Mouse (Mus musculus): ENCODE measurements at regions not wholly inside any gene's neighbourhood (a gene's known extent, or its start where the extent isn't known, plus 50 kb on each side); places are given as distances from the start of the nearest gene placed in this dataset.

GRCm38 (mm10) chr12:77696039-77696631 lies 458.2 kb downstream of the Fut8 start:
- 71% methylated on average over 8 of the region's 8 CpGs for WGBS
- Histone ChIP-seq H3K4me3 (ENCODE audit: control insufficient read depth in 1 of 2, insufficient read depth in 1 of 2, low read depth in 1 of 2, low read length in 2 of 2) (no peak overlapping the region), H3K9me3 (ENCODE audit: control insufficient read depth, low read length) (no peaks in the 10 kb centered on the region), H3K36me3 (ENCODE audit: control insufficient read depth, insufficient read depth, low read length) (no peaks in the 10 kb centered on the region), H3K9ac (ENCODE audit: low read length) (no peak overlapping the region), H3K27ac (replicated peaks in 1 of 2; ENCODE audit: control insufficient read depth in 1 of 2, insufficient read depth in 1 of 2, low read depth in 2 of 2, low read length in 2 of 2) (no peak overlapping the region), H3K4me2 (ENCODE audit: low read length) (no peak overlapping the region), H3K4me1 (ENCODE audit: control insufficient read depth in 2 of 2, insufficient read depth in 2 of 2, low read length in 2 of 2) (peaks cover 3 to 19% of the 10 kb centered on the region in 2 experiments; a peak in 3 of 4 replicates), H3K27me3 (ENCODE audit: control insufficient read depth, insufficient read depth, low read length) (no peaks in the 10 kb centered on the region)
- ATAC-seq (ENCODE audit: insufficient number of reproducible peaks, insufficient read depth, low FRiP score, low read depth): no peak

GRCm38 (mm10) chr12:77696662-77697061 lies 458.7 kb downstream of the Fut8 start:
- WGBS: 79% methylated on average over 4 of the region's 4 CpGs

DNA sequence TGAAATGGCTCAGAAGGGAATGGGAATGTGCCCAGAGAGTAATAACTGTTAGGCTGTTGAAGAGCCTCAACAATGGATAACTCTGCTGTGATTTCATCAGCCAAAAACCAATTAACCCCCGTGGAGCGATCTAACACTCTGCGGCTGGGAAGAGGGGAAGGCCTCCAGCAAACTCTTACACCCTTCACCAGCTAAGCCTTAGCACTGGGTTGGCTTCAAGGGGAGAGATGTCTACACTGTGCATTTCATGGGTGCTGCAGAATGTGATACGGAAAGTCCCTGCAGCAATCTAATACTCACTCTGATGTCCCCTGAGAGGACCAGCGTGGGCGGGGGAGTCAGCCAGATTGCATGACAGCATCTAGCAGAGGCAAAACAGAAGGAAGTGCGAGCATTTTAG lies 460.2 kb downstream of the Fut8 start:
- Histone ChIP-seq H3K4me1 (ENCODE audit: control insufficient read depth in 2 of 2, insufficient read depth in 2 of 2, low read length in 2 of 2) (peaks cover 3 to 14% of the 10 kb centered on the region in 2 experiments; a peak in 3 of 4 replicates), H3K9ac (ENCODE audit: low read length) (no peak overlapping the region), H3K4me3 (ENCODE audit: control insufficient read depth in 1 of 2, insufficient read depth in 1 of 2, low read depth in 1 of 2, low read length in 2 of 2) (no peak overlapping the region), H3K27ac (replicated peaks in 1 of 2; ENCODE audit: control insufficient read depth in 1 of 2, insufficient read depth in 1 of 2, low read depth in 2 of 2, low read length in 2 of 2) (no peak overlapping the region), H3K27me3 (ENCODE audit: control insufficient read depth, insufficient read depth, low read length) (no peaks in the 10 kb centered on the region), H3K4me2 (ENCODE audit: low read length) (no peak overlapping the region), H3K36me3 (ENCODE audit: control insufficient read depth, insufficient read depth, low read length) (no peaks in the 10 kb centered on the region), H3K9me3 (ENCODE audit: control insufficient read depth, low read length) (no peaks in the 10 kb centered on the region)
- ATAC-seq (ENCODE audit: insufficient number of reproducible peaks, insufficient read depth, low FRiP score, low read depth): no peak
- WGBS: 56% methylated on average over 7 of the region's 7 CpGs

More at GRCm38 (mm10) chr12:77696662-77697061, 458.7 kb downstream of the Fut8 start:
- Histone ChIP-seq H3K9me3 (ENCODE audit: control insufficient read depth, low read length) (no peaks in the 10 kb centered on the region), H3K27ac (replicated peaks in 1 of 2; ENCODE audit: control insufficient read depth in 1 of 2, insufficient read depth in 1 of 2, low read depth in 2 of 2, low read length in 2 of 2) (no peak overlapping the region), H3K4me3 (ENCODE audit: control insufficient read depth in 1 of 2, insufficient read depth in 1 of 2, low read depth in 1 of 2, low read length in 2 of 2) (no peak overlapping the region), H3K9ac (ENCODE audit: low read length) (no peak overlapping the region), H3K4me1 (ENCODE audit: control insufficient read depth in 2 of 2, insufficient read depth in 2 of 2, low read length in 2 of 2) (peaks cover 3 to 19% of the 10 kb centered on the region in 2 experiments; a peak in 3 of 4 replicates), H3K27me3 (ENCODE audit: control insufficient read depth, insufficient read depth, low read length) (no peaks in the 10 kb centered on the region), H3K36me3 (ENCODE audit: control insufficient read depth, insufficient read depth, low read length) (no peaks in the 10 kb centered on the region), H3K4me2 (ENCODE audit: low read length) (no peak overlapping the region)
- no peak for ATAC-seq (ENCODE audit: insufficient number of reproducible peaks, insufficient read depth, low FRiP score, low read depth)

GRCm38 (mm10) chr12:77699896-77700605 lies 462.1 kb downstream of the Fut8 start:
- H3K4me2 ChIP-seq (ENCODE audit: low read length): no peak overlapping the region
- peaks cover 0 to 3% of the 10 kb centered on the region in 2 experiments; a peak in 1 of 4 replicates for H3K4me1 ChIP-seq (ENCODE audit: control insufficient read depth in 2 of 2, insufficient read depth in 2 of 2, low read length in 2 of 2)
- no peak overlapping the region for H3K9ac ChIP-seq (ENCODE audit: low read length)
- ATAC-seq (ENCODE audit: insufficient number of reproducible peaks, insufficient read depth, low FRiP score, low read depth): no peak
- no peak overlapping the region for H3K27ac ChIP-seq (replicated peaks in 1 of 2; ENCODE audit: control insufficient read depth in 1 of 2, insufficient read depth in 1 of 2, low read depth in 2 of 2, low read length in 2 of 2)
- no peaks in the 10 kb centered on the region for H3K36me3 ChIP-seq (ENCODE audit: control insufficient read depth, insufficient read depth, low read length)
- WGBS: 46% methylated on average over 2 of the region's 2 CpGs
- no peaks in the 10 kb centered on the region for H3K27me3 ChIP-seq (ENCODE audit: control insufficient read depth, insufficient read depth, low read length)
- no peak overlapping the region for H3K4me3 ChIP-seq (ENCODE audit: control insufficient read depth in 1 of 2, insufficient read depth in 1 of 2, low read depth in 1 of 2, low read length in 2 of 2)
- no peaks in the 10 kb centered on the region for H3K9me3 ChIP-seq (ENCODE audit: control insufficient read depth, low read length)

DNA sequence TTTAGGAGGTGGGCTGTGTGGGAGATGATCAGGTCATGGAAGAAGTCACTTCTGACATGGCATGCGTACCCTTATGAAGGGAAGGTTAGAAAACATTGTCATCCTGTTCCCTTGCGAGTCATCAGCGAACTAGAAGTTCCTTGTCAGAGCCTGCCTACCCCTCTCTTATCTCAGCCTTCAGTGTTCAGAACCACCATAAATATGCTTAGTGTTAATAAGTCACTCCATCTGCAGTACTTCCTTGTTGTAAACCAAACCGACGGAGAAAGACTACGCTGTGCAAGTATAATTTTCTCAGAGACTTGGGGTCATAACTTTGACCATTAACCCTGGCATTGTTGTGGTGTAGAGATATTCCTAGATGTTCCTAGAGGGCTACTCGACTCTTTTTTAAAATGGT lies 477.6 kb downstream of the Fut8 start:
- no peaks in the 10 kb centered on the region for H3K9me3 ChIP-seq (ENCODE audit: control insufficient read depth, low read length)
- H3K4me1 ChIP-seq (ENCODE audit: control insufficient read depth in 2 of 2, insufficient read depth in 2 of 2, low read length in 2 of 2): no peaks in the 10 kb centered on the region
- H3K27me3 ChIP-seq (ENCODE audit: control insufficient read depth, insufficient read depth, low read length): no peaks in the 10 kb centered on the region
- no peak overlapping the region for H3K4me3 ChIP-seq (ENCODE audit: control insufficient read depth in 1 of 2, insufficient read depth in 1 of 2, low read depth in 1 of 2, low read length in 2 of 2)
- H3K36me3 ChIP-seq (ENCODE audit: control insufficient read depth, insufficient read depth, low read length): no peaks in the 10 kb centered on the region
- WGBS: 67% methylated on average over 7 of the region's 7 CpGs
- no peak overlapping the region for H3K4me2 ChIP-seq (ENCODE audit: low read length)
- no peak overlapping the region for H3K9ac ChIP-seq (ENCODE audit: low read length)
- H3K27ac ChIP-seq (replicated peaks in 1 of 2; ENCODE audit: control insufficient read depth in 1 of 2, insufficient read depth in 1 of 2, low read depth in 2 of 2, low read length in 2 of 2): no peak overlapping the region
- no peak for ATAC-seq (ENCODE audit: insufficient number of reproducible peaks, insufficient read depth, low FRiP score, low read depth)

- no peak overlapping the region for H3K9ac ChIP-seq (ENCODE audit: low read length)
- H3K4me2 ChIP-seq (ENCODE audit: low read length): no peak overlapping the region
- H3K9me3 ChIP-seq (ENCODE audit: control insufficient read depth, low read length): no peaks in the 10 kb centered on the region
- WGBS: 39% methylated on average over 2 of the region's 2 CpGs
- no peaks in the 10 kb centered on the region for H3K27me3 ChIP-seq (ENCODE audit: control insufficient read depth, insufficient read depth, low read length)
- H3K4me3 ChIP-seq (ENCODE audit: control insufficient read depth in 1 of 2, insufficient read depth in 1 of 2, low read depth in 1 of 2, low read length in 2 of 2): no peak overlapping the region
- no peak for ATAC-seq (ENCODE audit: insufficient number of reproducible peaks, insufficient read depth, low FRiP score, low read depth)
- no peaks in the 10 kb centered on the region for H3K4me1 ChIP-seq (ENCODE audit: control insufficient read depth in 2 of 2, insufficient read depth in 2 of 2, low read length in 2 of 2)
- H3K36me3 ChIP-seq (ENCODE audit: control insufficient read depth, insufficient read depth, low read length): no peaks in the 10 kb centered on the region
- no peak overlapping the region for H3K27ac ChIP-seq (replicated peaks in 1 of 2; ENCODE audit: control insufficient read depth in 1 of 2, insufficient read depth in 1 of 2, low read depth in 2 of 2, low read length in 2 of 2)
Measured at GRCm38 (mm10) chr12:77715979-77716378, 478.1 kb downstream of the Fut8 start.

- Histone ChIP-seq H3K9ac (ENCODE audit: low read length) (no peak overlapping the region), H3K4me3 (ENCODE audit: control insufficient read depth in 1 of 2, insufficient read depth in 1 of 2, low read depth in 1 of 2, low read length in 2 of 2) (no peak overlapping the region), H3K27me3 (ENCODE audit: control insufficient read depth, insufficient read depth, low read length) (no peaks in the 10 kb centered on the region), H3K4me1 (ENCODE audit: control insufficient read depth in 2 of 2, insufficient read depth in 2 of 2, low read length in 2 of 2) (no peaks in the 10 kb centered on the region), H3K36me3 (ENCODE audit: control insufficient read depth, insufficient read depth, low read length) (no peaks in the 10 kb centered on the region), H3K27ac (replicated peaks in 1 of 2; ENCODE audit: control insufficient read depth in 1 of 2, insufficient read depth in 1 of 2, low read depth in 2 of 2, low read length in 2 of 2) (no peak overlapping the region), H3K4me2 (ENCODE audit: low read length) (no peak overlapping the region), H3K9me3 (ENCODE audit: control insufficient read depth, low read length) (no peaks in the 10 kb centered on the region)
- ATAC-seq (ENCODE audit: insufficient number of reproducible peaks, insufficient read depth, low FRiP score, low read depth): no peak
- WGBS: 52% methylated on average over 4 of the region's 4 CpGs
Measured at GRCm38 (mm10) chr12:77727766-77728165, 466.3 kb upstream of the Gm6657 start.
